Mouse (Mus musculus) heart, adult 18-20 months (tissue): ENCODE measurements around the gene Nos3. TPM values are rescaled to one million over a fixed set of nuclear protein-coding genes. Genes with fewer than 3 reads are reported as not detected.

Experiments
- DNase-seq, 2 experiments: peaks; one replicate each; pipeline ENCODE4 v3.0.0; 2021 to 2022; ENCODE audit warnings: mixed read lengths in 1 of 2
- total RNA-seq, 2 experiments: library from RNA; stranded (reverse); gene quantifications; 2 replicates each; pipeline ENCODE4 v1.2.3; 2021

The Nos3 gene
- total RNA-seq, 2 experiments from 2014 or later, result 21.8 to 22.6 TPM

DNA sequence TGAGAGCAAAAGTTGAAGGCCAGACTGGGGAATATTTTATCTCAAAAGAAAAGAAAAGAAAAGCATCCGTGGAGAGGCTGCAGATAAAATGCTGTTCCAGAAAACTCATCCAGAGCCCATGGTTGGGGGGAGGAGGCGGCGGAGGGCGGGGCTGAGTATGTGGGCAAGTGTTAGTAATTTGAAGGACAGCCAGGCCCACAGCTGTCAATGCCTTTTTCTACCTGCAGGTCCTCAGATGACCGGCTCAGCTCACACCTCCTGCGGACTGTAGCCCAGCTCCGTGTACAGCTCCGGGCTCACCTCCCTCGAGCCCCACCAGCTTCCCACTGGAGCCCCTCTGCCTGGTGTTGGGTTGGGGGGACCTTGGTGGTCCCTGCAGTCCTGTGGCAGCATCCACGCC lies 35.1 kb downstream of the Nos3 start:
- no peak for DNase-seq

DNA sequence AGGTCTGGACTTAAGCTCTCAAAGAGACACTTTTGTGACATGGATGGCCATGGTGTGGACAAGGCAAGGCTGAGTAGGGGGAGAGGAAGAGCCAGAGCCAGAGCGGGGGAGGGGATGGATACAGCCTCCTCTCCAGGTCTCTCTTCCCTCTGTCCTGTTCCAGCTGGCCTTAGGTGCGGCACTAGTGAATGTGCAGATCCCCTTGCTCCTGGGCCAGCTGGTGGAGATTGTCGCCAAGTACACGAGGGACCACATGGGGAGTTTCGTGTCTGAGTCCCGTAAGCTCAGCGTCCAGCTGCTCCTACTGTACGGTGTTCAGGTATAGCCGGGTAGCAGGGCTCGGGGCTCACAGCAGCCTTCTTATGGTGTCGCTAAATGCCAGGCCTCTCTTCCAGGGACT lies 35.8 kb downstream of the Nos3 start:
- DNase-seq, result no peak

DNA sequence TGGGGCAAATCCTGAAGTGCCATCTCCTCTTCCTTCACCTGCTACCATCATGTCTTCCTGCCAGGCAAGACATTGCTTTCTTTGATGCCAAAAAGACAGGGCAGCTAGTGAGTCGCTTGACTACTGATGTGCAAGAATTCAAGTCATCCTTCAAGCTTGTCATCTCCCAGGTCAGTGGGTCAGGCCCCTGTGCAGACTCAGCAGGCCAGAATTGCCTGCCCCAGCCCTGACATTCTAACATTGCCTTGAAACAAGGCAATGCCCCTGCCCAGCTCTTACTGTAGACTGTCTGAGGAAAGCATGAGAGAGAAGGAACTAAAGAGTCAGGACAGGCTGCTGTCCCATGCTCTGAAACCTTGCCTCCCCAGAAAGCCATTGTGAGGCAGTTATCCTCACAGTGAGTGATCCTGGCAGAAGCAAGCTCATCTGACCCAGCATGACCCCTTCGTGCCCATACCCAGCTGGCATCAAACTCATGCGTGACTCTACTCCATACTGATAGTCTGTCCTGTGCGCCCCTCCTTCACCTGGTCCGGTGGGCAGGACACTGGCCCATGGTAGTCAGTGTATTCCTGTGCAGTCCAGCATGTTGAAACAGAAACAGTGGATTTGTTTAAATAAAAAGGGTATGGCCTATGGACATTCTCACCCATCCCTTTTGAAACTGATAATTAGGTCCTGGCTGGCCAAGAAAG lies 36.4 kb downstream of the Nos3 start:
- DNase-seq, result no peak

DNA sequence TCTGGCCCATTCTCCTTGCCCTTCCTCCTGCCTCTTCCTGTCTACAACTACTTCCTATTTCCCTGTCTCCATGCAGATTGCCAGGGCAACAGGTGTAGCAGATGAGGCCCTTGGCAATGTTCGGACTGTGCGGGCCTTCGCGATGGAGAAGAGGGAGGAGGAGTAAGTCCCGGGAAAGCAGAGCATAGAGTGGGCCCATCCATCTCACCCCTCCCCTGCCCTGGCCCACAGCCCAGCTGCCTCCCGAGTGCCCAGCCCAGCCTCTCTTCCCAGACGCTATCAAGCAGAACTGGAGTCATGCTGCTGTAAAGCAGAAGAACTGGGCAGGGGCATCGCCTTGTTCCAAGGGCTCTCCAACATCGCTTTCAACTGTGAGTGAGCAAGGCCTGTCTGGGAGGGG lies 37.4 kb downstream of the Nos3 start:
- DNase-seq, result no peak

DNA sequence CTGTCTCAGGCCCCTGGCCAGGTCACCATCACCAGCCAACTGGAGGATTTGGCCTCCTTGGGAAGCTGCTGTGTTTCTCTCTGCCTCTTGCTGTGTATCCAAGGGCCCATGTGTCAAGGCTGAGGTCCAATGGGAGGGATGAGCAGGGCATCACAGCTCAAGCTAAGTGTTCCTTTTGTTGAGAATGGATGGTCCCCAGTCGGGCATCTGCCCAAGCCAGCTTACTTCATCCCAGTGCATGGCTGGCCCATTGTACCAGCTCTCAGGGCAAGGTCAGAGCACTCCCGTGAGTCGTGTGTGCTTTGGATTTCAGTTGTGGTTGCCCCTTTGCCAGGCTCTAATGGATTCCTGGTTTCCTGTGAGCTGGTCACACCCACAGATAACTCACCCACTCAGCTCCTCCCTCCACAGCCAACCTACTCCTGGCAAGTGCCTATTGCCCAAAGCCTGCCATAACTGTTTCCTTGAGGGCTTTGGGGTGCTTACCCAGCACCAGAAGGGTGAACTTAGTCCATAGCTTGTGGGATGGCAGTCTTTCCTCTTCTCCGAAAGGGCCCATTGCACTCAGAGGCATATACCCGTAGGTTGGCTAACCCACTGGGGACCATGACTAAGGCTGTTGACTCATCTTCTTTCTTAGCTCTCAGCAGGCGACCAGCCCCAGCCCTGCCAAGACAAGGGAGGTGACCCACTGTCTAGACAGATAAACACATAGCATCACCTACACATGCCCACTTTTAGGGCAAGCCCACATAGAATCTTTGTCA lies 40.2 kb downstream of the Nos3 start:
- DNase-seq, result no peak

DNA sequence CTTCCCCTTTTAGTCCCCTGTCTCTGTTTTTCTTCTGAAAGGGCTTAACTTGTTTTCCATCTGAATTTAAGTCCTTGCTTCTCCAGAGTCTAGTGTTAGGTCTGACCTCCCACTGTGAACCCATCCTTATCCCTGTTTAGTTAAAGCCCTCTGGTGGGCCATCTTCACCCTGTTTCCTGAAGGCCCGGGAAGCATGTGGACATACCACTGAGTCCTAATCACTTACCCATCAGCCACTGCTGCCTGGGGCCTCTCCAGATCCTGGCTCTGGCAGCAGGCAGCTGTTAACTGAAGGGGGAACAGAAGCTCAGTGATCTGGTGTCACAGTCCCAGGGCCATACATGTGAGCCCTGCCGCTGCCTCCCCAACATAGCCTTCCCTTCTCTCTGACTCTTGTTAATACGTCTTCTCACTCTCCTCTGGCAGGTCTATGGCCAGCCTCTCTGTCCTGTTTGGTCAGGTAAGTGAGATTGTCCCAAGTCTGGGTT lies 40.8 kb downstream of the Nos3 start:
- no peak for DNase-seq

DNA sequence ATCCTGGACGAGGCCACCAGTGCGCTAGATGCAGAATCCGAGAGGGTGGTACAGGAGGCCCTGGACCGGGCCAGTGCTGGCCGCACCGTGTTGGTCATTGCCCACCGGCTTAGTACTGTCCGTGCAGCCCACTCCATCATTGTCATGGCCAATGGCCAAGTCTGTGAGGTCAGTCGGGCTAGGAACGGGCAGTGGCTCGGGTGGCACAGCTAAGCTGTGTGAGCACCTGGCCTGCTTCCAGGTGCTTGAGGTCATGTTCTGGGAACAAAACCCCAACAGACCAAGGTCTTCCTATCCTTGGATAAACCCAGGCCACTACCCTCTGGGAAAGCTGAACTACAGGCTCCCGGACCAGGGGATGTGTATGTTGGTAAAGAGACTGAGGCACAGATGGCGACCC lies 44.0 kb downstream of the Nos3 start:
- DNase-seq, result peak in 1 of 2 experiments; percentile 24

DNA sequence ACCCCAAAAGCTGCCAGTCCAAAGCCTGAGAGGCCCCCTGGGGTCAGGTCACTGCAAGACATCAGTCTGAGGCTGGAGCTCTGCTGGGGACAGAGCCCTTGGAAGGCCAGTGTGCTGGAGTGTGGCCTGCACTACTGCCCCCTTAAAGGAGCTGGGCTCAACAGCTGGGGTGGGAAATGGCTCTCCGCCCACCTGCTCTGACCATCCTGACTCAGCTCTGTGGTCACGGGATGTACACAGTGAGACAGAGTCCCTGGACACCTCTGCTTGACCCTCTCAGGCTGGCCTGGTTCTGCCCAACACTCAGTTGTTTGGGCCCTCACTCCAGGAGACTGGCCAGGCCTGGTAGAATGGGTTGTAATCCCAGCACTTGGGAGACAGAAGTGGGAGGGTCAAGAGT lies 44.9 kb downstream of the Nos3 start:
- no peak for DNase-seq

DNA sequence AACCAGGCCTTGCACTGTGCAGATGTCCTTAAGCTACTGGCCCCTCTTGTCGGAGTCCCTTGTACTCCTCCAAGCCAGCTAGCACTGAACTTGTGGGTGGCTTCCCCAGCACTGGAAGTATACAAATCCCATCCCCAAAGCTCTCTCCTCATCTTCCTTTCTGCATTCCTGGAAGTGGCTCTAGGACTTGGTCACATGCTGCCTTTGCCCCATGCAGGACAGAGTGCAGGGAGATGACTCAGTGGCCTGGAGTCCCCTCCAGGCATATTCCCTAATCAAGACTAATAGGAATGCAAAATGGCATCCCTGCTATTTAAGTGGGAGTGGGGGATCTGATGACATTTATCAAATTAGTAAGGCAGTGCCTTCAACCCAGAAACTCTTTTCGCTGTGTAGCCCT lies 47.5 kb downstream of the Nos3 start:
- DNase-seq, result no peak

DNA sequence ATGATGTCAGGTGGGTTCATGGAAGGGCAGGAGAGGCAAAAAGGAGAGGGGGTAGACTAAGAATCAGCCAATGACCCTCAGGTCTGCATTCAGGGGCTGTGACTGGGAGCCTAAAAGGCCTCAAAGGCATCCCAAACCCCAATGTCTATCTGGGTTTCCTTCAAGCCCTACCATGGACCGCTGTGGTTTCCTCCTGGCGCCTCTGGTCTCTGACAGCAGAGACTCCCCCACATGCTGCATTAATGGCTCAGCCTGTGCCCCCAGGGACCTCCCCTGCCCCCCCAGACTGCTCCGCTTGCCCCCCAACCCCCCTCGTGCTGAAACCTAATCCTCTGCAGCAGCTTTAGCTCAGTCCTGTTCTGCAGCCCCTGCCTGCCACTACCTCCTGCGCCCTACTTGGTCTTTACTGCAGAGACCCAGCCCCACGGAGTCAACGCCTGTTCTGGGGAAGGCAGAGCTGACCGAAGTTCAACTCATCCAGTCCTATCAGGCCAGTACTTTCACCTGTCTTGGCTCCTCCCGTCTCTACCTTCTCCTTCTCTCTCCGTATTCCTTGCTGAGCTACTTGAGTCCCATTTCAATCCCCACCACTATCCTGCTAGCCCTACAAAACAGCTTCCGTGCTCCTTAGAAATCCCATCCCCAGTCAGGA lies 48.6 kb downstream of the Nos3 start, which contains the start of gene Asic3:
Gene Asic3, plus strand, starts transcription at position 351 of the 652 bp plus-strand sequence.
- no peak for DNase-seq

DNA sequence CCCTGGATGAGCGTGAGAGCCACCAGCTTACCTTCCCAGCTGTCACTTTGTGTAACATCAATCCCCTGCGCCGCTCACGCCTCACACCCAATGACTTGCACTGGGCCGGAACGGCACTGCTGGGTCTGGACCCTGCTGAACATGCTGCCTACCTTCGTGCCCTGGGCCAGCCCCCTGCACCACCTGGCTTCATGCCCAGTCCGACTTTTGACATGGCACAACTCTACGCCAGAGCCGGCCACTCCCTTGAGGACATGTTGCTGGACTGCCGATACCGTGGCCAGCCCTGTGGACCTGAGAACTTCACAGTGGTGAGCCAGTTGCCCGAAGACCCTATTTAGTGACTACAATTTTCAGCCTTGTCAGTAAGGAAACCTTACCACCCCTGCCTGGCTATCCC lies 49.3 kb downstream of the Nos3 start:
- no peak for DNase-seq

DNA sequence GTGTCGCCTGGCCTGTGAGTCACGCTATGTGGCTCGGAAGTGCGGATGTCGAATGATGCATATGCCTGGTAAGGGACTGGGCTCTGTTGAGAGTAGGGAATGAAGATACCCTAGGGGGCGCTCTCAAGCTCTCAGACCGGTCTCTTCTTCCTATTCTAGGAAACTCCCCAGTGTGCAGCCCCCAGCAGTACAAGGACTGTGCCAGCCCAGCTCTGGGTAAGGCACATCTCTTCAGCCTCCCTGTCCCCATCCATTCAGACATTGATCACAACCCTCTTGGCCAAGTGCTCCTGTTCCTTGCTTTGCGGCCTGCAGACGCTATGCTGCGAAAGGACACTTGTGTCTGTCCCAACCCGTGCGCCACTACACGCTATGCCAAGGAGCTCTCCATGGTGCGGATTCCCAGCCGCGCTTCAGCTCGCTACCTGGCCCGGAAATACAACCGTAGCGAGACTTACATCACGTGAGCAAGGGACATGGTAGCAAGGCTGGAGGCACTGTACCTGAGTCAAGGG lies 51.7 kb downstream of the Nos3 start:
- DNase-seq, result peak; percentile 70 to 78

DNA sequence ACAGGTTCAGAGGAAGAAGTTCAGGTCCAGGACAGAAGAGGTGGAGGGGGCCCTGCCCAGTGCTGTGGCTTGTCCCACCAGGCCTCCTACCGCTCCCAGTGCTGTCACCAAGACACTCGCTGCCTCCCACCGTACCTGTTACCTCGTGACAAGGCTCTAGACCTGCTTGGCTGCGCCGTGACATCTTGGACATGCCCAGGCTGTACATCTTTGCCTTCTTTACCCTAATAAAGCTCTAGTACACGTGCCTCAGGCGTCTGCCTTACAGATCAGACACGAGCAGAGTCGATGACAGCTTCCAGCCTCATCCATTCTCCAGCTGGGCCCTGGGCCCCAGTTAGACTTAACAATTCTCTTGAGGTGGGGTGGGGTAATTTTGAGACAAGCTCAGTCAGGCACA lies 53.0 kb downstream of the Nos3 start:
- DNase-seq, result no peak

DNA sequence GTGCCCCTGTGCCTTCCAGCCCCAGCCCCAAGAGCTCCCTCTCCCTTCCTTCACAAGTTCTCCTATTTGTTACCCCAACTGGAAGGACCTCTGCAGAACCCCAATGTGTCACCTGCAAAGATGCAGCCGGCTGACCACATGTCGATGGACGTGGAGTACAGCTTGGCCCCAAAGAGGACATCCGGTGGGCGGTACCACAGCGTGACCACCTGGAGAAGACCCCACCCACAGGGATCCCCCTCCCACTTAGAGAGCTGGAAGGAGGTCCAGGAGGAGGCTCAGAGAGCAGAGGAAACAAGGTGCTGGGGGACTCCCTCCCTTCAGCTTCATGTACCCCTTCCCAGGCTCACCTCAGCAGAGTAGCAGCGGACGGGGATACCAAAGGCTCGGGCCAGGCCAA lies 55.8 kb downstream of the Nos3 start:
- DNase-seq, result no peak

DNA sequence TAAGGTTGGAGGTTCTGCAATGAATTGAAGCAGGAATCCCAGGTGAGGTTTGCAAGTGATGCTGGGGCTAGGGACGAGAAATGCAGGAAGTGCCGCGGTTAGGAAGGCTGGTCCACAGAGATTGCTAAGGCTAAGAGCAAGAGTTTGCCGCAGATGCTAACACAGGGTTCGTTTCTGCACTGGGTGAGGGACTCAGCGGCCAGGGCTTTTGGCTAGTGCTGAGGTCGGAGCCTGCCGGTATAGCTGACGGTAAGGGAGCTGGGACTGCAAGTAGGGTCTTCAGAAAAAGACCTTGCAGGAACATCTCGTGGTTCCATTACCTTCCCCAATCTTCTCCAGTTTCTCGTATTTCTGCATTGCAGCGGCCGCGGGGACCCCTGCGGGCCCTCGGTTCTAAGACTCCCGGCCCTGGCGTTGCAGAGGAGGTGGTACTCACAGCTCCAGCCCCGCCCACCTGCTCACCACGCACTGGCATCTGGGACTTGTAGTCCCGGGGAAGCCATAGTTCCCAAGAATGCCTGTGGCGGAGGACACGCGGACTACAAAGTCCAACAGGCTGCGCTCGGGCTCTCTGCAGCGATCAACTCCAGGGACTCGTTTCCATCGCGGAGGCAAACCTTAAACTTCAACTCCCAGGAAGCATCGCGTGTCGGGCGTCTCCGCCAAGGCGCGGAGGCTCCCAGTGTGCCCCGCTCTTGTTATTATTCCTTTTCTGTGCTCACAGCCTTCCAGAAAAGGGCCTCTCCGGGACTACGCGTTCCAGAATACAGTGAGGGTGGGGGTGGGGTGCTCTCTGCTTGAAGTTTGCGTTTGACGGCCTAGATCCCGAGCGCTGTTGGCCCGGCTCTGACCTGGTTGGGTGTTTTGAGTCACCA lies 58.8 kb downstream of the Nos3 start, which contains the start of the genes Cdk5 and Slc4a2:
Gene Cdk5, minus strand, starts transcription at position 402 of the 875 bp plus-strand sequence.
Gene Slc4a2, plus strand, starts transcription at position 709 of the 875 bp plus-strand sequence.
- peak; percentile 98 to 100 for DNase-seq

DNA sequence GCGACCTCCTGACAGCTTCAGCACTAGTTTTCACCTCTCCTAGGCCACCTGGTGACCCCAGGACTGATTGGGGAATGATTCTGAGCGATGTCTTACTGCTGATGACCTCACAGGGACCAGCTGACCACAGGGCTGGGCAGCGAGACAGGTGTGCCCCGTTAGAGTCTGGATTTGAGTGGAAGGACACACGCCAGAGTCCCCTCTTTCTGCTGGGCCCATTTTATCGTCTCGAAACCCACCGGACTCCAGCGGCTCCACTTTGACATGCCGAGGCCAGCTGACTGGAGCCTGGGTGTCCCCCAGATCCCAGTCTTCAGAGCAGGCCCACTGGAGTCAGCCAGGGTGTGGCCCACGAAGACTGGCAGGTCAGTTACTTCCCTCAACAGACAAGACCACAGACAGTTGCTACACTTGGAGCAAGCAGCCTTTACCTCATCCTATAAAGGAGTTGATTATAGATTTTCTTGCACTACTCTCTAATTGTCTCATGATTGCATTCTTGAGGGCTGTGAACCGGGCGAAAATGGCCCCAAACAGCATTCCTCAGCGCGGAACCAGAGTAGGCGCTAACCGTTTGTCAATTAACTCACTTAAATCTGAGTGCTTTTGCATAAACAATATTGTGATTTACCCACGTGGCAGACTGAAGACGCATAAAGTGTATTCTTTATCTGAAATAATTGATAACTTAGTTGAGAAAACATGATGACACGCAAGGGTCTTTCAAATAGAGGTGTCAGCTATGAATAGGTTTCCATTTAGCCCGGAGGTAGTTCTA lies 59.6 kb downstream of the Nos3 start:
- no peak for DNase-seq

DNA sequence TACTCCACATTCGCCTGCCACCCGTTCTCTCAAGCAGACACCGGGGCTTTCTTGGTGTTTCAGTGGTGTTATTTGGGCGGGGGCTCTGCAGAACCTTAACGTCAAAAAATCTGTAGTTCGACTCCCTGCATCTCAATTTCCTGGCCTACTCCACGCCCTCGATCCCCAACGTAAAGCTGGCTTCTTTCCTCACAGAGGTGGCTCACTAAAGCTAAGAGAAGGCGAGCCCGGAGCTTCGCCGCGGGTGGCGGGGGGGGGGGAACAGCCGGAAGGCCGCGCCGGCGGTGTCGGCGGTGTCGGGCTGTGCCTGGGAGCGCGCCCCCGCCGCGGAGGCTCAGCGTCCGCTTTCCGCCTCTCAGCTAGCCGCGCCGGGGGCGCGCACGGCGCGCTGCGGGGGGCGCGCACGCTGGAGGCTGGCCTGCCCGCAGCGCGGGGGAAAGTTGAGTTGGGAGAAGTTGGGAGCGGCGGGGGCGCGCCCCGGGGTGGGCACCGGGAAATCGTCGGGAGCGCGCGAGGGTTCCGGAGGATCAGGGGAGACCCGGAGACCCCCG lies 60.3 kb downstream of the Nos3 start:
- peak; percentile 86 to 89 for DNase-seq

DNA sequence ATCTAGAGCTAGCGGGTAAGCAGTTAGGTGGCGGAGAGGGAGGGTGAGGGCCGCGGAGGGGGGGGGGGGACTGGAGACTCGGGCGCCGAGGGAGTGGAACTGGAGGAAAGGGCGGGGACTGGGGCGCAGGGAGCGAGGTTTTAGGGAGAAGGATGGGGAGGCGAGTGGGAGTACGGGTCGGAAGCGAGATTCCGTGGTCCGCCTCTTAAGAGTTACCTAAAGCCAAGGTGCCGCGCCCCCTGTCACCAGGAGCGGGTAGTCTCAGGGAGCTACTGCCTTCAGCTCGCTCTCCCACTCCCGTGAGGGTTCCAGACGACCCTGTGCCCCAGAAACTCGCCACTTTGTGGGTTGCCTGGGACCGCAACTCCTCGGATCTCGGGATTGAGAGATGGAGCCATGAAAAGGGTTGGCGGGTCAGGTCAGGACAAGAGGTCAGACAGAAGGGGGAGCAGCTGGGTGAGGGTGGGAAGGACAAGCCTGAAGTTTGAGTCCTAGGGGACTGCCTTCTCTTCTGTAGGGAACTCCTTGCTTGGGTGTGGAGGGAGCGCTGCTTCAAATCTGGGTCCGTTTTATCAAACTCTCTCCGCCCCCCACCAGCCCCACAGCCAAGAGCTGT lies 60.9 kb downstream of the Nos3 start:
- peak in 1 of 2 experiments; percentile 72 for DNase-seq

DNA sequence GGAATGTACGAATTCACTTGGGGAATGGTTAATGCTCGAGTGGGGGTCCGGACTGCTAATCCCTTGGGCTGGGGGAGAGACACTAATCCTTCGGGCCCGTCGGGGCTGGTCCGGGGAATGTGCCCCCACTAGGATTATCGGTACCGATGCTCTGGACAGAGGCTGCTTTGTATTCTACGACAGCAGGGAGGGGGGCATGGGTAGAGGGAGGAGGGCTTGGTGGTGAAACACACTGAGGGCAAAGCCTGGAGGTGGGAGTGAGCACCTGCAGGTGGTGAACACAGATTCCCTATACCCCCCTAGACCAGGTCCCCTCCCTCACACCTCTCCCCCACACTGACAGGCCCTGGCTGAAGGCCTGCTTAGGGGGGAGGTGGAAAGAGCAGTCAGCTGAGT lies 61.4 kb downstream of the Nos3 start:
- DNase-seq, result no peak
